Mouse (Mus musculus): ENCODE data around the gene Svep1. TPM values are rescaled to one million over a fixed set of nuclear protein-coding genes. Genes with fewer than 3 reads are reported as not detected.

The Svep1 gene
- total RNA-seq, 2 experiments from 2014 or later: 18.7 to 20.9 TPM

GRCm38 (mm10) chr4:58170430-58170829 is 36.2 kb downstream of the Svep1 start:
- no peak for DNase-seq

- DNase-seq: no peak
Measured at GRCm38 (mm10) chr4:58169918-58170317, 36.7 kb downstream of the Svep1 start.

DNA sequence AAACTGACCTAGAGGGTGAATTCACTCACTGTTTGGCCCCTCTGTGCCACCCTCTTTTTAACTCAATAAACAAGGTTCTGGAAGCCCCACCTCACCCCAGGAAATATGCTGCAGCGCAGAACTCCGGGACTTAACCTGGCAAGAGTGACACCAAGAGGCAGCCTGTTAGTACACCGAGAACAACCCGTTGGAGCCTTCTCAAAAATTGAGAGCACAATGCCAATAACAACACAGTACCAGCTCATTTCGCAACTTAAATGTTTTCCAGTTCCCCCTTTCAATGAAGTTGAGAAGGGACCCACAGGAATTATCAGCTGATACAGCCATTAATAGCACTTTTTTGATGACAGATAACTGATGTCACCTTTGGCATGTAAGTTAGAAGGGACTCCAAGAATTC is 38.3 kb downstream of the Svep1 start:
- DNase-seq: no peak

GRCm38 (mm10) chr4:58165711-58166110 is 40.9 kb downstream of the Svep1 start:
- DNase-seq: no peak

DNA sequence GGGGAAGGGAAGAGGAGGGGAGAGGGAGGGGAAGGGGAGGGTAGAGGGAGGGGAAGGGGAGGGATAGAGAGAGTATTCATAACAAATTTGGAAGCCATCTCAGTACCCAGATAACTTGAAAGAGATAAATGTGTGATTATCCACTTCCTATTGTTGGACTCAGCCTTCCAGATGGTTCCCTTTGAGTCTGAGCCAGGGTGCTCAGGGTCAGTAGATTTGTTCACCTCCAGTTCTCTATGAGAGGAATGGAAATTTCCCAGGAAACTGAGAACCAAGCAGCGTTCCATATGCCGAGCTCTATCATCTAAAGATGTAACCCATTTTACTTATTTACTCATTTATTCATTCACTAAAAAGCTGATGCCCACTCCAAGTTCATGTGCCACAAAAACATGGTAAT is 44.8 kb downstream of the Svep1 start:
- DNase-seq: no peak

GRCm38 (mm10) chr4:58159564-58159963 is 47.1 kb downstream of the Svep1 start:
- no peak for DNase-seq

DNA sequence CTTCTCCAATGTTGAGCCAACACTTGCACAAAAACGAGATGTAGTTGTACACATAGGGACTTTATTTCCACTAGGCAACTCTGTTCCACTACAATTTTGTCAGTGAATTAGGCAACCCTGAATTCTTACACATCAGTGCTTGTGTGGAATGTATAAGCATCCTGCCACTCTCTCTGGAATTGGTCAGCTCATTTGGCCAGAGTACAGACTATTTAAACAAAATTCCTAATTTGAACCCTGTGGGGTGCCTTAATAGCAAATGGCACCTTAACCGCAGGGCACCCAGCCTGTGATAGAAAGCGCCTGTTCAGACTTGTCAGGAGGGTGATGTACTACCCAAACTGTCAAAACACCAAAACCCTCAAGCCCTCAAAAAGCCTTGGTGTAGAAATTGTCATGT is 56.4 kb downstream of the Svep1 start:
- DNase-seq: no peak

GRCm38 (mm10) chr4:58149186-58149585 is 57.5 kb downstream of the Svep1 start:
- no peak for DNase-seq

DNA sequence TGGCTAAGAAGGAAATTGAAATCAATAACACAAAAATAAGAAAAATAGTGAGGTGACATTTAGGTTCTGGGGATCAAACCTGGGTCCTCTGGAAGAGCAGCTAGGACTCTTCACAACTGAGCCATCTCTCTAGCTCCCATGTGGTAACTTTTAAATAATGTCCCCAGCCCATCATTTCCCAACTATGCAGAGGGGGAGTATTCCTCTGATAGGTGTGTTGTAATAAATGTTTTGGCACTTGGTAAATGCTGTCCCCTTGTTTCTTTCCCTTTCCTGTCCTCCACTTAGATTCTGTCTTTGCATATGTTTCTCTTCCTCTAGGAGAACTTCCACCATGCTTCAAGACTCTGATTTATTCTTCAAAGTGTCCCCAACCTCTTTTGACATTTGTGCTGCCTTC is 58.1 kb downstream of the Svep1 start:
- DNase-seq: no peak

DNA sequence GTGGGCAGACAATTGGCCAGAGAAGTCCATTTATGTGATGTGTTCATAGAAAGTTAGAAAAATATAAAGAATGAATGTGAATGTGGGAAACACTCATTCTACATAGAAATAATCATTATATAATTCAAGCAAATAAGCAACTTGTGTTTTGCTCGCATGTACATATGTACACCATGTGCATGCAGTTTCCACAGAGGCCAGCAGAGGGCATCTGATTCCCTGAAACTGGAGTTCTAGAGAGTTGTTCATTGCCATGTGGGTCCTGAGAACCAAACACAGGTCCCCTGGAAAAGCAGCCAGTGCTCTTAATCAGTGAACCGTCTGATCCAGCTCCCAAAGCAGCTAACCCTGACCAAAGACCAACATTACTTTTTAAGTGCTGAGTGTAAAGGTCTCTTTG is 60.0 kb downstream of the Svep1 start:
- no peak for DNase-seq

DNA sequence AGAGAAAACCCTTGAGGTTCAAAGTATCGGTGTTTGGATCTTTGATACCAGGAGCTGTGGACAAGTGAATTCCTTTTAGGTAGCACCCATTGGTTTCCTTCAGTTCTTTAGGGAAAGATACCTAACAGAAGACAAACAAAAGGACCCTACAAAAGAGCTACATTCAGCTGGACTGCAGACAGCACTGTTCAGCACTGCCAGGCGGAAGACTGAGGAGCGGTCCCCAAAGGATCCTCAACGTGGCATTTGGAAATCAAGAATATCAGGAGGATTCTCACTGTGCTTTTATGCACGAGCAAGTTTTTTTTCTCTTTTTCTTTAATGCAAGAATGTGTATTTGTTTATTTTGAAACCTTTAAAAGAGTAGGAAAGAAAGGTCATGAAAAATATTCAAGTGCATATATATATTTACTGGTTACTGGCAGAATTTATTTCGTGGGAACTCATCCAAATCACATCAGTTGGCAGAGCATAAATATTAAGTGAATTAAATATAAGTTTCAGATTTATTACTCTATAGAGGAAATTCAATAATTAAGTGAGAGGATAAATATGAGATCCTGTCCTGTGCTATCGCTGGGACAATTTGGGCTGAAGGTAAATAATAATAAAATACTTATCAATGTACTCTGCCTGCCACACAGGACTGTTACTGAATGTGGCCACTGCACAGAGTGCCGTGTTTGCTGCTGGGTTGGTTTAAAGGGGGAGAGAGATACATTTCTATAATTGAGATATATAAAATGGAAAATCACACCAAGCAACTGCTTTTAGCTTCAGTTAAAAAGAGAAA is 66.7 kb downstream of the Svep1 start:
- DNase-seq: no peak

DNA sequence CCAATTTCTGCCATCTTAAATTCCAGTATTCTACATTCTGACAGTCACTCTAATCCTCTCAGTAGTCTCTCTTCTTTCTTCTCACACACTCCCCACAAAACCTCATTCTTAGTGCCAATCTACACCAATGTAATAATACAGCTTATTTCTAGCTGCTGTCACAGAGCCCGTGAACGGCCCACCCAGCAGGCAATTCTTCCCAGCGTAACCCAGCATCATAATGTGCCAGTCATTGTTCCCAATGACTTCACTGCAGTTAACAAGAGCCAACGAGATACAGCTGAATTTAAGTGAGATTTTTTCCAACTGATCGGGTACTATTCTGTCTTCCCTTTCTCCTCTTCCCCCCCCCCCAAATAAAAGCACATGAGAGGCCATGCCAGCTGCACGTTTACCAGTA is 67.4 kb downstream of the Svep1 start:
- DNase-seq: no peak

DNA sequence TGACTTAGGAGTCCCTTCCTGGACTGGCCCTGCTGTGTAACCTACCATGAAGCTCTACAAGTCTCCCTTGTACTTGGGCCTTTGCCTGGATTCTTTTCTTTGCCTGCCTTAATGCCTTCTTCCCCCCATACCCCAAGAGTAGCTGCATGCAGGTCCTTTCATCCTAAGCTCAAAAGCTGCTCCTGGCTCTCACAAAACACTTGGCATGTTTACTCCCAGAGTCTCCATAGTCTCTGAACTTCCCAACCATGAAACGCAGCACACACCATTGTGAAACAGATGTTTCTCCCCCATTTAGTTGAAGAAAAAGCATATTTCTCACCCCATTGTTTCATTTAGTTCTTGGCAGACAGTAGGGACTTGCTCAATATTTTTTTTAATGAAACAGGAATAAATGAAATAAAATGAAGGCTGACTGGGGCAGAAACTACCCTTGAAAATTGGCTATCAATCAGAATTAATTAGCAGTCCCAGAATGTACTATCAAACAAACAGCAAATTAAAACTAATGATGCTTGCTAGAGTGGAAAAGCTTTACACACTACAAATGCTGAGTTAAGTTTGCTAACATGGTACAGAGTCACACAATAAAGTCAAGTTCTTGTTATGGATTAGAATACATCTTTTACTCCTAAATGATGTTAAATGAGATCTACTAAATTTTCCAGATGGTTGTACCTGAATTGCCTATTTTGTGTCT is 72.9 kb downstream of the Svep1 start:
- no peak for DNase-seq

GRCm38 (mm10) chr4:58129844-58130243 is 76.8 kb downstream of the Svep1 start:
- no peak for DNase-seq

- DNase-seq: no peak
Measured at GRCm38 (mm10) chr4:58127024-58127423, 79.6 kb downstream of the Svep1 start.

DNA sequence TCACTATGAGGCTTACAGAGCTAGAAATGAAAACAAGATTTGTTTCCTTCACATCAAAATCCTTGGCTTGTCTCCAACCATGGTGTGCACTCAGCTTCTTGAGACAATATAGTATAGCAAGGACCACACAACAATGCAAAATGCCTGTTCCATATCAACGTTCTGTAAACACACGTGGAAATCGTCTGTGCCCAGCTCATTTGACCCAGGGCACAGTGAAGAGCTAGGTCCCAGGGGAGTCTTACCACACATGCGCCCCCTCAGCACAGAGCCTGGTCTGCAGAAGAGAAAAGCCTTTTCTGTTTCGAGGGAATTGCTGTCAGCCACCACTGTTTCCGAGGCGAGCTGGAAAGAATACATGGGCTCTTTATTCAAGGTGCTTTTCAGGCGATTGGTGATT is 91.2 kb downstream of the Svep1 start:
- no peak for DNase-seq

DNA sequence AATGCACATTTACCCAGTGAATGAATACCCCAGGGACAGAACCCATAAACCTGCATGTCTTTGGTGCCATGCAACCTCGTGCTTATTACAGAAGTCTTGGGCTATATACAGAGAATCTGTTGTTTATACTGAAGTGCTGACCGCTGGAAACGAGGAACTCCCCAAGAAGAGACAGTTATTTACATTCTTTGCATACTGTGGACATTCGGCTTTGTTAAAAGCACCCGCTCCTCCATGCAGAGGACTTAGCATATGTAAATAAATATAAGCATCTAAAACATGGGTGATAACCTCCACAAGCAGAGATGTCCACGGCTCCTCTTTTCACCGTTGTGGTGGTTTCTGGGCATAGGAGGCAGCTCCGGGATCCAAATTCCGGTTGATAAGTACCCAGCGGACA is 95.7 kb downstream of the Svep1 start:
- DNase-seq: no peak

- no peak for DNase-seq
Measured at GRCm38 (mm10) chr4:58109793-58110192, 96.9 kb downstream of the Svep1 start.

- no peak for DNase-seq
Measured at GRCm38 (mm10) chr4:58108364-58108763, 98.3 kb downstream of the Svep1 start.

DNA sequence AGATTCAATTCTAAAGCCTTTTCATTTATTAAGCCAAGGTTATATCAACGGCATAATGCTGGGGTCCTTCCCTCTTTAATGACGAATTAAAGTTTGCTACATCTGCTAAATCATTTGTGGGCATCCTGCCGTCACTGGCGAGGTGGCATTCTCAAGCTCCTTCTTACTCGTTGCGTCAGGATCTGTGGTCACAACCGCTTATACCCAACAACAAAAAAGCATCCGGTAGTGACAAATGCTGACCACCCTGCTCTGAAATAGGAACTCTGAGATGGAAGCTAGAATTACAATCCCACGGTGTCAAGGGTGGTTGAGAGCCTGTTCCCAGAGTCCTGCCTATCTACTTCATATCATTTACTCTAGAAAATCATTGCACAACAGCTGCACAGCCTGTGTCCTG is 108.9 kb downstream of the Svep1 start:
- DNase-seq: no peak

DNA sequence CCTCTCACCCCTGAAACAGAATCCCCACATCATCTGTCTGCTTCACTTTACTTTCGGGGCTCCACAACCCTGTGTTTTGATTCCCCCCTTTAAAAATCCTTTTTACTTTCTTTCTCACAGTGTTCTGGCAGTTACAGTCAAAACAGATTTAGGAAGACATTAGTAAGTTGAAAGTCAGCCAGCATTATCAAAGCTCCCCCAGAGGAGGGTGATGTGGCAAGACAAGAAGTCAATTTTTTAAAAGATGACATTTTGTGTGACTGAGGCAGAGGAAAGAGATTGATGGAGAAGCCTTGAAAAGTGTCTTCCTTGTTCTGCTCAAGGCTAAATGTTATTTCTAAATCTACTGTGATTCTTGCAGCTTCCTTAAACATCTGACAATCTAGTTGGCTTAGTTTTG is 119.9 kb downstream of the Svep1 start:
- no peak for DNase-seq

DNA sequence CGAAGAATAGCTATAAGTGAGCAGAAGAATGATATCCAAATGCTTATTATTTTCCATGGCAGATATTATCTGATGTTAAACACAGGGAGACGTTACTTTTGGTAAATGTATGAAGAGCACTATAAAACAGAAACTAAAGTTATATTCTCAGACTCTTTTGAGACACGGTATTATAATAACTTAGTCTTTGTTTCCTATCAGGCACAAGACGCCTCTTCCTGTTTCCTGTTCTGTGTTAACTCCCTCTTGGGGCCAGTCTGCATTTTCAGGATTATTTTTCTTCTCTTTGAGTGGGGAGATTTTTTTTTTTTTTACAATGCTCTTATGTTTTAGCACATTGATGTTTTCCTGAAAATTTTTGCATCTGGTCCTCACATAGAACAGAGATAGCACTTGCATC is 120.5 kb downstream of the Svep1 start:
- DNase-seq: no peak

DNA sequence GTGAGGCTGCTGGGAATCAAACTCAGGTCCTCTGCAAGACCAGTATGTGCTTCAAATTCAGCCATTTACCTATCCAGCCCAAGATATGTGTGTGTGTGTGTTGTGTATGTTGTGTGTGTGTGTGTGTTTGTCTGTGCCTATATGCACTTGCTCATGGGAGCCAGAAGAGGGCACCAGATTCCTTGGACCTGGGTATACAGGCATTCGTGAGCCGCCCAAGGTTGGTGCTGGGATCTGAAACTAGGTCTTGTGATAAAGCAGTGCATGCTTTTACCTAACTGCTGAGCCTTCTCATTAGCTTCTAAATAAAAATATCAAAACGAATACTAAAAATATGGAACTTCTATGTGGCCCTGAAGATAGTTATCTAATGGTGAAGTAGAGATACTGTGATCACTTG is 121.3 kb downstream of the Svep1 start:
- no peak for DNase-seq

DNA sequence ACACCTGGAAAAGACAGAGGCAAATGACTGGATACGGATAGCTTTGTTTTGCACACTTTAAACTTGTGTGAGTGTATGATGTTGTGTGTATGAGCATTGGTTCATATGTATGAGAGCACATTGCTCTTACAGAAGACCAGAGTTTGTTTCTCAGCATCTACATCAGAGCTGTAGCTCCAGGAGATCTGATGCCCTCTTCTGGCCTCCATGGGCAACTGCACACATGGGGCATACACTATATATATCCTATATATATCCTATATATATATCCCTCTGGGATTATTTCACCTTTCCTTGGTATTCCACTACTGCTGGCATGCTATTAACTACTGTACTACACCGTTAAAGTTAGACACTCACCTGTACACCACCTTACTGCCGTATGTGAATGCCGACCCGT is 122.5 kb downstream of the Svep1 start:
- no peak for DNase-seq

Measured in gastrocnemius, postnatal 10 days (tissue).